Mouse (Mus musculus): Measurements from ENCODE around the gene Nrcam.

Nrcam gene

GRCm38 (mm10) chr12:44617001-44617421, 288.3 kb downstream of the Nrcam start:
- no peak for DNase-seq (ENCODE audit: low read depth, low spot score)

GRCm38 (mm10) chr12:44617488-44617887, 288.8 kb downstream of the Nrcam start:
- DNase-seq (ENCODE audit: low read depth, low spot score), result no peak

DNA sequence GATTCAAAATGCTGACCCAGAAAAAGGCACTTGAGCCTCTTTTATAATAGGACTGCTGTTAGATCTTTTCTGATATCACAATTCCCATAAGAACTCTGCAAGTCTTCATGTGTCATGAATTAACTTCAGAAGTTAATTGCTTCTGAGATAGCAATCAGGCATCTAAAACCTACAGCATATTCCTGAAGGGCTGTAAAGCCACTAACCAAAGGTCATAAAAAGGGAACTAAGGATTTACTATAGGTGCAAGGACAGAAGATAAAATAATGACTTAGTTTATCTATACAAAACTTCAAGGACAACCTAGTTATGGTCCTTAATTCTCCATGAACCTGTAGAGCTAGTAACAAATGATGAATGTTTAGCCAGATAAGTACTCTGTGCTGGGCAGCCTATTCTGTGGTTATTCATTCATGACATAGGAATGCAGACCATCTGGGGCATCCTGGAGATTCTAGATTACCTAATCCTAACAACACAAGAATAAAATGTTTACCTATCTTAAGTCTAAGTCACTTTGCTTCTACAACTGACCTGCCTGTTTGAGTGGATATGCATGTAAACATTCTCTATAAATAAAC, 310.7 kb downstream of the Nrcam start:
- no peak for DNase-seq (ENCODE audit: low read depth, low spot score)

DNA sequence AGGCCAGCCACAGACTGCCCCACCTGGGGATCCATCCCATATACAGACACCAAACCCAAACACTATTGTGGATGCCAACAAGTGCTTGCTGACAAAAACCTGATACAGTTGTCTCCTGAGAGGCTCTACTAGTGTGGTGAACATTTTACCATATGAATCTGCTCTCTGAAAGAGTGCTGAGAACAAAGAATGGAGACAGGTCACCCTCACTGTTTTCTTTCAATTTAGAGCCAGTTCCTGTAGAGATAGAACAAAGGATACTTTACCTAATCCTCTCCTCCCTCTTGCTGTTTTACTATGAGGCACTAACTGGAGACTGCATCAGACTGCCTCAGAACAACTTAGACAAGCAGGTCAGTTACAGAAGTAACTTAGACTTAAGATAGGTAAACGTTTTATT, 311.9 kb downstream of the Nrcam start:
- no peak for DNase-seq (ENCODE audit: low read depth, low spot score)

Measured in CD4-positive helper T cell, adult 2 months (primary cell).